Mouse (Mus musculus): Measurements from ENCODE around the gene Art1.

The Art1 gene

GRCm38 (mm10) chr7:102108206-102108605 is 6.7 kb downstream of the Art1 start:
- DNase-seq (ENCODE audit: low spot score in 2 of 2): no peak

- DNase-seq (ENCODE audit: low spot score in 2 of 2): no peak
Measured at GRCm38 (mm10) chr7:102109171-102109570, 7.6 kb downstream of the Art1 start, which contains the start of gene Art5. Art5 (minus strand) TSS chr7:102109489.

- DNase-seq (ENCODE audit: low spot score in 2 of 2): no peak
Measured at GRCm38 (mm10) chr7:102109746-102110145, 8.2 kb downstream of the Art1 start.

GRCm38 (mm10) chr7:102113151-102113729 is 11.7 kb downstream of the Art1 start:
- DNase-seq (ENCODE audit: low spot score in 2 of 2): no peak

- no peak for DNase-seq (ENCODE audit: low spot score in 2 of 2)
Measured at GRCm38 (mm10) chr7:102116579-102117331, 15.2 kb downstream of the Art1 start, which contains the start of gene Chrna10. Chrna10 (minus strand) TSS chr7:102116828.

GRCm38 (mm10) chr7:102117382-102117781 is 15.8 kb downstream of the Art1 start:
- no peak for DNase-seq (ENCODE audit: low spot score in 2 of 2)

- no peak for DNase-seq (ENCODE audit: low spot score in 2 of 2)
Measured at GRCm38 (mm10) chr7:102120326-102120725, 18.8 kb downstream of the Art1 start.

GRCm38 (mm10) chr7:102132395-102132794 is 30.9 kb downstream of the Art1 start:
- DNase-seq (ENCODE audit: low spot score in 2 of 2): no peak

- no peak for DNase-seq (ENCODE audit: low spot score in 2 of 2)
Measured at GRCm38 (mm10) chr7:102137464-102137863, 35.9 kb downstream of the Art1 start.

- DNase-seq (ENCODE audit: low spot score in 2 of 2): no peak
Measured at GRCm38 (mm10) chr7:102137898-102138297, 36.4 kb downstream of the Art1 start.

- DNase-seq (ENCODE audit: low spot score in 2 of 2): no peak
Measured at GRCm38 (mm10) chr7:102153691-102154090, 52.1 kb downstream of the Art1 start.
